Mouse (Mus musculus): Measurements from ENCODE around the gene Tatdn2.

Gene Tatdn2

GRCm38 (mm10) chr6:113662964-113663700 lies 33.7 kb upstream of the Tatdn2 start:
- TF ChIP-seq GATA4 (IDR thresholded peaks at IDR 0.05; ENCODE audit: insufficient replicate concordance, low read length), result no peak

DNA sequence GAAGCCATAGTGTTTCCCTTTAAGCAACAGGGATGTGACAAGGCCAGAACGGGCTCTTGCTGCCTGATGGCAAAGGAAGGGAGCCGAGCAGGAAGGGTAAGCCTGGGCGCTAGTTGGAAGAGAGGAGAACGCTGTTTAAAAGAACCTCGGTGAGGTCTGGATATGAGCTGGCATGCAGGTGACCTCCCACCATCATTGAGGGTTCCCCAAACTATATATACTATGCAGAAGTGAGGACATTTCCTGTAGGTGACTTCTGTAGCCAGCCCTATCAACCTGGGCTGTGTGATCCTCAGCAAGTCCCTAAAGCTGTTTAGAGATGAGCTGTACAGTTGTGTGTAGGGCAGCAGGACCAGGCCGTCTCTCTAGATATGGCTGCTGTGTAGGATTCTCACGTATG lies 32.5 kb upstream of the Tatdn2 start:
- TF ChIP-seq GATA4 (IDR thresholded peaks at IDR 0.05; ENCODE audit: insufficient replicate concordance, low read length), result no peak

DNA sequence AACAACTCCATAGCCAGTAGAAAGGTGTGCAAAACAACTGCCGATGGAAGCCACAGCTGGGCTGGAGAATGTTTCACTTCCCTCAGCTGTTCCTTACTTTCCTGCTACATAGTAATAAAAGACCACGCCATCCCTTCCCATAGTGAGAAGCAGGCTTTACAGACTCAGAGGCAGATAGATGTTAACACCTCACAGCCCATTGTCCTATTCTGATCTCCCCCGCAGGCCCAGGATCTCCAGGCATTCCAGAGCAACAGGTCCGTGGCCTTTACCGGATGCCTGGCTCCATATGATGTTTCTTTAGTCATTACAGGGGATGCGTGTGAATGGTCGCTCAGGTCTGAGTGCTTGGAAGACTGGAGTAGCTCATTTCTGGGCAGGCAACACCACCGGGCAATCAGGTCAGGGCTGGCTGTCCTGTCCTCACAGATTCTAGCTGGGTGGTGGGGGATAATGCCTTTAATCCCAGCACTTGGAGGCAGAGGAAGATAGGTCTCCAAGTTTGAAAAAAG lies 29.2 kb upstream of the Tatdn2 start:
- no peak for TF ChIP-seq GATA4 (IDR thresholded peaks at IDR 0.05; ENCODE audit: insufficient replicate concordance, low read length)

DNA sequence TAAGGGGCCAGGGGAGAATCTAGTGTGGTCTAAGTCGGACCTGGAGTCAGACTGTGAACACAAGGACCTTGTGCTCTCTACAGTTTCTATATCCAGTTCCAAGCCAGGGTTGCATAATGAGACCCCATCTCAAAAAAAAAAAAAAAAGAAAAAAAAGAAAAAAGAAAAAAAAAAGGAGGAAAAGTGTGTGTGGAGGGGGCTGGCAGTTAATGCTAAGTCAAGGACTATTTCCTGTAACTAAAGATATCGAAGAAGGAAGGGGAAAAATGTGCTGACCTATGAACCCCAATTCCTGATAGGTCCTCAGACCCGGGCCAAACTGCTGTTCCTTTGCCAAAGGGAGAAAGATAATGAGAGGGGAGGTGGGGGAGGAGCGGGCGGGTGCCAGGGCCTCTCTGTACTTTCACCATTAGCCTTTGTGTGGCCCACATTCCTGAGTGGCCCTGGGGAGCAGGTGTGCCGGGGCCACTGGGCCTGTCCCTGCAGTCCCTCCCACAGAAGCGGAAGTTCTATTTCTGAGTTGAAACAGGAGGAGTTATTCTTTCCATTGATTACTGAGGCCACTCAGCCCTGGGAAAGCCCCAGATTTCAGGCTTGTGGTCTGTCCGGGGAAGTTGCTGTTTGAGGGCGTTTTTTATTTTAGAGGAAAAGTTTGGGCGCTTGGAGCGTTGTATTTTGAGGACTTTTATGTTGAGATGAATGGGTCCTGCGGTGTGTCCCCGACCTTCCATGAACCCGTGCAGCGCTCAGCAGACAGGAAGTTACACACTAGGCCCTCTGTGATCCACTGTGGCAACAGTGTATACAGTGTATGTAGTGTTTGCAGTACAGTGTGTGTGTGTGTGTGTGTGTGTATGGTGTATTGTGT lies 28.3 kb upstream of the Tatdn2 start:
- TF ChIP-seq GATA4 (IDR thresholded peaks at IDR 0.05; ENCODE audit: insufficient replicate concordance, low read length), result peak; percentile 95

DNA sequence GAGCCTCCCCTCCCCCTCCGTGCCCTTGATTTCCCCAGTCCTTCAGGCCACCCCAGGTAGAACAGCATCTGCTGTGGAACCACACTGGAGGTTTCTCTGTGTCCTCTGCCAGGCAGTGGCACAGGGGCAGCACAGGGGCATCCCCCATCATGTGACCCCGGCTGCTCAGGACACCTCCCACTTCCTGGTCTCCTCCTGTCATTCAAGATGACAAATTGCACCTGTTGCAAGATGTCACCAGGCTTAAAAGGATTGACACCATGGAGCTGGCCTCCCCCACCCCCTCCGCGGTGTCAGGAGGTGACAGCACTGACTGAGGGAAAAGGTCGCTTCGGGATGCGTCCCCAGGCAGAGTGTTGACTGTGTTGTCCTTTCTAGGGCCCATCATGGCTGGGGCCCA lies 27.0 kb upstream of the Tatdn2 start:
- no peak for TF ChIP-seq GATA4 (IDR thresholded peaks at IDR 0.05; ENCODE audit: insufficient replicate concordance, low read length)

DNA sequence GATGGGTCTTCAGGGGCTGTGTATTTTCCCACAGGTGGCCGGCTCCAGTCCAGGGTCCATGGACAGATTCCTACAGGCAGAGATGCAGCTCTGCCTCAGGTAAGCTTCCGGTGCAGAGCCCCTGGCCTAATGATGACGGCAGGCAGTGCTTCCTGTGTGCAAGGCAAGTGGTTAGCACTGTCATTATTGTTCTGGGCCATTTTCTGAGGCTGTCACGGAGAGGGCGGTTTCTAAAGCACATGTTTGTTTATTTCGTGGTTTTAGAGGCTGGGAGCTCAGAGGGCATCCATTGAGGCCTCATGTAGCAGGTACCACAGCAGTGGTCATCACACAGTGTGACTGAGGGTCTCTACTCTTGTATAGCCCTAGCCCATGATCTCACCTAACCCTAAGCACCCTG lies 23.9 kb upstream of the Tatdn2 start:
- TF ChIP-seq GATA4 (IDR thresholded peaks at IDR 0.05; ENCODE audit: insufficient replicate concordance, low read length), result no peak

GRCm38 (mm10) chr6:113675234-113675633 lies 21.6 kb upstream of the Tatdn2 start:
- TF ChIP-seq GATA4 (IDR thresholded peaks at IDR 0.05; ENCODE audit: insufficient replicate concordance, low read length), result no peak

- no peak for TF ChIP-seq GATA4 (IDR thresholded peaks at IDR 0.05; ENCODE audit: insufficient replicate concordance, low read length)
These were observed 20.9 kb upstream of the Tatdn2 start for GRCm38 (mm10) chr6:113675991-113676390.

GRCm38 (mm10) chr6:113677070-113677734 lies 19.6 kb upstream of the Tatdn2 start:
- TF ChIP-seq GATA4 (IDR thresholded peaks at IDR 0.05; ENCODE audit: insufficient replicate concordance, low read length), result no peak

DNA sequence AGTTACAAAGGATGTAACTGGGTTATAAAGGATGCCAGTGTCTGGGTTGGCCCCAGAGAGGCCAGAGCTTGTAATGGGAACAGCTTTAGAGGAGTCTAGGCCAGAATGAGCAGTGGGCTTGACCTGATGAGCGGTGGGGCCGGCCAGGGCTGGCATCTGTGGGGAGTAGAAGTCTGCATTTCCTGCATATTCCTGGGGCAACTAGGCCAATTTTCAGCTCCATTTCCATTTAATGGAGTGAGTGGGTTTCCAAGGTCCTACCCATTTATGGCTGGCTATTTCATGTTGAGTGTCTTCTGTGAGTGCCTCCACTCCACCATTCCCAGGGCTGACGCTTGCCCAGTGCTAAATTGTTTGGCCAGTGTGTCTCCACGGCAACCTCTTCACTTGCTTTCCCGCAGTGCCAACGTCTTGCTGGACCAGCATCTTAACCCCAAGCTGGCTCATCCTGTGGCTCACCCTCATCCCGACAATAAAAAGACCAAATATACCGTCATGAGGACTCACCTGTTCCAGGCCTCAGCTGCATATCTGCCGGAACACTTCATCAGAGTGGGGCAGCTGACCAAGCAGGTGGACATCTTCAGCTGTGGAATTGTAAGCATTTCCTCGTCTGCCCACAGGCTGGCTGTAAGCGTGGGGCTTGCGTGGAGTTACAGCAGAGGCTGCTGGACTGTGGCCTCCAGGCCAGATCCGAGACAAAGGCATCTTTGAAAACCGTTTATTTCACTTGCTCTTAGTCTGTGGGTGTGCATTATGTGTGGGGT lies 18.4 kb upstream of the Tatdn2 start:
- TF ChIP-seq GATA4 (IDR thresholded peaks at IDR 0.05; ENCODE audit: insufficient replicate concordance, low read length), result no peak

GRCm38 (mm10) chr6:113679993-113680566 lies 16.8 kb upstream of the Tatdn2 start:
- TF ChIP-seq GATA4 (IDR thresholded peaks at IDR 0.05; ENCODE audit: insufficient replicate concordance, low read length), result no peak

DNA sequence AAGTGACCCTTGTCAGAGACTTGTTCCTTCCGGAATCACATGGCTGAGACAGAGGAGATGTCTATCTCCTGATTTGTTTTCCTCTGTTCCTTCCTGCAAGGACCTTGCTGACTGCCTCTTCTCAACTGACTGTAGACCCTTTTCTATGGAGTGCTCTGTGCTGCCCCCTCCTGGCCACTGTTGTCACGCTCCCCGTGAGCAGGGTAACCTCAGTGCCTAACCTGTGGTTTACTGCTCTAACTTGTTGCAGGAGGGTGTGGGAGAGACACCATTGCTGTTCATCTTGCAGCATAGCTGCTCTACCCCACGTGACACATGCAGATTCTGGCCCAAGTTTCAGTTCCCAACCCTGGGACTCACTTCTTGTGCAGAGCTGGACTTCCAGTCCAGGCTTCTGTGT lies 15.6 kb upstream of the Tatdn2 start:
- TF ChIP-seq GATA4 (IDR thresholded peaks at IDR 0.05; ENCODE audit: insufficient replicate concordance, low read length), result peak; percentile 59; the same call in 1 of the 2 replicates

- TF ChIP-seq GATA4 (IDR thresholded peaks at IDR 0.05; ENCODE audit: insufficient replicate concordance, low read length), result no peak
These were observed 13.6 kb upstream of the Tatdn2 start for GRCm38 (mm10) chr6:113683081-113683825.

All from liver, adult (tissue).